Mouse (Mus musculus) thymus, adult 2 months (tissue): Measurements from ENCODE around the gene Taar9.
"Not testable (repeated sequence)": the region's sequence is repeated elsewhere in the genome, so short reads cannot be mapped to it uniquely, and the experiment has no call there.

Experiments used
- CTCF ChIP-seq: fragments of 200-500 bp; IDR thresholded peaks from 2 replicates; pipeline ENCODE4 v1.5.1; 2012; ENCODE audit warnings: mild to moderate bottlenecking, control low read depth, low read length, moderate library complexity, borderline replicate concordance; ENCODE audit not compliant: control insufficient read depth, poor library complexity, insufficient read depth; ENCODE audit errors: extremely low read depth
- POLR2A ChIP-seq: fragments of 200-500 bp; IDR thresholded peaks from 2 replicates; pipeline ENCODE4 v1.6.1; 2012; ENCODE audit warnings: mild to moderate bottlenecking, low read length, control low read depth, moderate library complexity; ENCODE audit not compliant: control insufficient read depth, poor library complexity, insufficient read depth; ENCODE audit errors: extremely low read depth

- TF ChIP-seq CTCF, POLR2A: not testable (repeated sequence)
Measured at GRCm38 (mm10) chr10:24074751-24075150, 34.6 kb downstream of the Taar9 start.
